Mouse (Mus musculus): ENCODE measurements at regions not wholly inside any gene's neighbourhood (a gene's known extent, or its start where the extent isn't known, plus 50 kb on each side); places are given as distances from the start of the nearest gene placed in this dataset.

DNA sequence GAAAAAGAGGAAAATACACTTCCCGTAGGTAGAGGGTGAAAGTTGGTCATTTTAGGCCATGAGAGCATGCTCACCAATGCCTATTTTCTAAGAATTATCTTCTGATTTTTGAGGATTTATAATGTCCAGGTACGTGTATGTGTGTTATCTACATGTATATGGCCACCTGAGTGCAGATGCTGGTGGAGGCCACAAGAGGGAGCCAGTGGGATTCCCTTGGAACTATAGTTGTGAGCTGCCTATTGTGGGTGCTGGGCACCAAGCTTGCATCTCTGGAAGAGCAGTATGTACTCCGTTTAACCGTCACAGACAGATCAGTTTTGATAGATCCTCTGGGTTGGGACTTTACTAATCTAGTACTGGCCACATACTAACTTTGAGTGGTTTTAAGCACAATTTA lies 579.0 kb upstream of the Tmem132c start:
- TF ChIP-seq GATA1 (IDR thresholded peaks at IDR 0.05; ENCODE audit: borderline replicate concordance, low read length) (no peak), FLI1 (IDR thresholded peaks at IDR 0.05; ENCODE audit: low read length) (no peak)
